Mouse (Mus musculus) liver, embryonic 12.5 days (tissue): ENCODE data around the gene Acnat2. TPM values are rescaled to one million over a fixed set of nuclear protein-coding genes. Genes with fewer than 3 reads are reported as not detected.
A peak's percentile ranks its signal among the peaks of the same experiment; 100 is the strongest.
"Not testable (repeated sequence)": the region's sequence is repeated elsewhere in the genome, so short reads cannot be mapped to it uniquely, and the experiment has no call there.

Experiments used
- ATAC-seq: fragments of 200-750 bp; cut with Nextera tagmentation; 2 replicates; pipeline ENCODE4 v1.8.0; 2017; ENCODE audit warnings: moderate number of reproducible peaks, mild to moderate bottlenecking, moderate library complexity
- H3K27ac ChIP-seq: fragments of 300-500 bp; sonication (generic); 2 replicates; pipeline ENCODE4 v1.5.1; 2016; ENCODE audit warnings: mild to moderate bottlenecking
- H3K27me3 ChIP-seq: fragments of 300-500 bp; sonication (generic); replicated peaks from 2 replicates; pipeline ENCODE4 v1.6.1; 2016; ENCODE audit warnings: mild to moderate bottlenecking, moderate library complexity
- H3K36me3 ChIP-seq: fragments of 300-500 bp; sonication (generic); 2 replicates; pipeline ENCODE4 v1.6.1; 2016; ENCODE audit warnings: mild to moderate bottlenecking, moderate library complexity
- H3K4me1 ChIP-seq: fragments of 300-500 bp; sonication (generic); 2 replicates; pipeline ENCODE4 v1.6.1; 2016
- H3K4me2 ChIP-seq: fragments of 300-500 bp; sonication (generic); 2 replicates; pipeline ENCODE4 v1.6.1; 2016; ENCODE audit warnings: mild to moderate bottlenecking, moderate library complexity
- H3K4me3 ChIP-seq: fragments of 300-500 bp; sonication (generic); 2 replicates; pipeline ENCODE4 v1.5.1; 2016; ENCODE audit warnings: mild to moderate bottlenecking, moderate library complexity
- H3K9ac ChIP-seq: fragments of 300-500 bp; sonication (generic); 2 replicates; pipeline ENCODE4 v1.6.1; 2016; ENCODE audit warnings: mild to moderate bottlenecking, moderate library complexity
- H3K9me3 ChIP-seq: fragments of 300-500 bp; sonication (generic); replicated peaks from 2 replicates; pipeline ENCODE4 v1.6.1; 2016; ENCODE audit warnings: mild to moderate bottlenecking, moderate library complexity
- WGBS: fragments of 180-500 bp; shearing (Covaris S2); methylation state at CpG from one replicate; pipeline ENCODE4 v1.1.7; 2016; ENCODE audit not compliant: insufficient replicate concordance; 5-methylcytosine and 5-hydroxymethylcytosine counted together
- polyA plus RNA-seq: library from polyadenylated mRNA; unstranded; fragments of >200 nt; fragmentation: Nextera tagmentation; extraction: Ambion mirVana; gene quantifications from 2 replicates; pipeline ENCODE4 v1.2.1, GENCODE M21; 2016

Gene Acnat2
- polyA plus RNA-seq: 0.20 and 0.24 TPM in 2 replicates

- H3K9ac ChIP-seq, H3K36me3 ChIP-seq, H3K27me3 ChIP-seq, H3K9me3 ChIP-seq, ATAC-seq, H3K4me2 ChIP-seq, H3K4me3 ChIP-seq, H3K4me1 ChIP-seq, H3K27ac ChIP-seq: not testable (repeated sequence)
- 68% methylated on average over 5 of the region's 5 CpGs for WGBS
Measured at GRCm38 (mm10) chr4:49407957-49408356, at the start of gene Acnat2. Gene Acnat2 (minus strand): TSS chr4:49408151.

GRCm38 (mm10) chr4:49456171-49456570, 48.2 kb upstream of the Acnat2 start:
- H3K27me3 ChIP-seq: no peaks in the 10 kb centered on the region
- no peak overlapping the region for H3K27ac ChIP-seq
- H3K9me3 ChIP-seq: no peaks in the 10 kb centered on the region
- H3K36me3 ChIP-seq: no peaks in the 10 kb centered on the region
- no peak overlapping the region for H3K4me2 ChIP-seq
- peaks cover 22% of the 10 kb centered on the region for H3K4me1 ChIP-seq
- WGBS: 75% methylated on average over 2 of the region's 2 CpGs
- H3K9ac ChIP-seq: no peak overlapping the region
- no peak for ATAC-seq
- H3K4me3 ChIP-seq: no peak overlapping the region

GRCm38 (mm10) chr4:49451848-49452551, 44.0 kb upstream of the Acnat2 start:
- H3K4me2 ChIP-seq: peak overlapping the region; percentile 27; the same call in 1 of the 2 replicates
- H3K36me3 ChIP-seq: no peaks in the 10 kb centered on the region
- H3K27ac ChIP-seq: peak overlapping the region; percentile 70
- no peak overlapping the region for H3K4me3 ChIP-seq
- H3K27me3 ChIP-seq: no peaks in the 10 kb centered on the region
- no peaks in the 10 kb centered on the region for H3K9me3 ChIP-seq
- peaks cover 28% of the 10 kb centered on the region for H3K4me1 ChIP-seq
- peak; percentile 74 for ATAC-seq
- H3K9ac ChIP-seq: no peak overlapping the region
- WGBS: 58% methylated on average over 1 of the region's 1 CpGs

- Histone ChIP-seq H3K27ac (peak overlapping the region; percentile 70; the same call in 1 of the 2 replicates), H3K4me2 (peak overlapping the region; percentile 27; the same call in 1 of the 2 replicates), H3K4me1 (peaks cover 28% of the 10 kb centered on the region)
- not testable (repeated sequence) for H3K9ac ChIP-seq, H3K9me3 ChIP-seq, H3K27me3 ChIP-seq, H3K4me3 ChIP-seq, H3K36me3 ChIP-seq
- ATAC-seq: peak; percentile 81
- 75% methylated on average over 1 of the region's 1 CpGs for WGBS
Measured at GRCm38 (mm10) chr4:49451133-49451847, 43.3 kb upstream of the Acnat2 start.

- not testable (repeated sequence) for H3K9me3 ChIP-seq, H3K27me3 ChIP-seq, H3K27ac ChIP-seq, H3K4me3 ChIP-seq, ATAC-seq, H3K9ac ChIP-seq, H3K4me1 ChIP-seq, H3K4me2 ChIP-seq, H3K36me3 ChIP-seq
- WGBS: 74% methylated on average over 3 of the region's 3 CpGs
Measured at GRCm38 (mm10) chr4:49436968-49437367, 29.0 kb upstream of the Acnat2 start.

- H3K27ac ChIP-seq, H3K4me1 ChIP-seq: not testable (repeated sequence)
Measured at GRCm38 (mm10) chr4:49410151-49410550, 2.2 kb upstream of the Acnat2 start.

GRCm38 (mm10) chr4:49386873-49387272, 21.1 kb downstream of the Acnat2 start:
- Histone ChIP-seq H3K36me3 (no peaks in the 10 kb centered on the region), H3K4me2 (no peak overlapping the region), H3K9me3 (no peaks in the 10 kb centered on the region), H3K9ac (no peak overlapping the region), H3K4me3 (no peak overlapping the region), H3K27me3 (no peaks in the 10 kb centered on the region), H3K4me1 (no peaks in the 10 kb centered on the region), H3K27ac (no peak overlapping the region)
- WGBS: 35% methylated on average over 2 of the region's 2 CpGs
- no peak for ATAC-seq

More at GRCm38 (mm10) chr4:49410151-49410550, 2.2 kb upstream of the Acnat2 start:
- not testable (repeated sequence) for H3K4me2 ChIP-seq, H3K36me3 ChIP-seq, H3K27me3 ChIP-seq, ATAC-seq, H3K4me3 ChIP-seq, H3K9ac ChIP-seq, H3K9me3 ChIP-seq
- WGBS: 50% methylated on average over 2 of the region's 2 CpGs

GRCm38 (mm10) chr4:49383576-49384318, 24.2 kb downstream of the Acnat2 start:
- 53% methylated on average over 2 of the region's 2 CpGs for WGBS
- H3K9ac ChIP-seq, H3K9me3 ChIP-seq, ATAC-seq, H3K27me3 ChIP-seq, H3K4me3 ChIP-seq, H3K4me2 ChIP-seq, H3K27ac ChIP-seq, H3K4me1 ChIP-seq, H3K36me3 ChIP-seq: not testable (repeated sequence)

GRCm38 (mm10) chr4:49368046-49368445, 39.9 kb downstream of the Acnat2 start:
- H3K4me1 ChIP-seq, H3K36me3 ChIP-seq, H3K4me2 ChIP-seq, H3K4me3 ChIP-seq, H3K27ac ChIP-seq, H3K9ac ChIP-seq, ATAC-seq, H3K27me3 ChIP-seq: not testable (repeated sequence)
- WGBS: 57% methylated on average over 3 of the region's 3 CpGs
- peaks cover 15% of the 10 kb centered on the region; the same call in 1 of the 2 replicates for H3K9me3 ChIP-seq

GRCm38 (mm10) chr4:49357097-49357496, 50.9 kb downstream of the Acnat2 start:
- 59% methylated on average over 2 of the region's 2 CpGs for WGBS
- no peaks in the 10 kb centered on the region for H3K27me3 ChIP-seq
- H3K27ac ChIP-seq: no peak overlapping the region
- 0 out of 2 replicates have a peak, but pooled peaks cover 6% of the 10 kb centered on the region for H3K9me3 ChIP-seq
- no peak overlapping the region for H3K4me3 ChIP-seq
- ATAC-seq: no peak
- no peak overlapping the region for H3K4me2 ChIP-seq
- no peaks in the 10 kb centered on the region for H3K4me1 ChIP-seq
- H3K9ac ChIP-seq: no peak overlapping the region
- no peaks in the 10 kb centered on the region for H3K36me3 ChIP-seq

- Histone ChIP-seq H3K4me3 (no peak overlapping the region), H3K4me1 (no peaks in the 10 kb centered on the region), H3K4me2 (no peak overlapping the region), H3K9me3 (no peaks in the 10 kb centered on the region), H3K9ac (no peak overlapping the region), H3K36me3 (no peaks in the 10 kb centered on the region), H3K27ac (no peak overlapping the region), H3K27me3 (no peaks in the 10 kb centered on the region)
- WGBS: 59% methylated on average over 4 of the region's 4 CpGs
- ATAC-seq: no peak
Measured at GRCm38 (mm10) chr4:49350470-49350869, 57.5 kb downstream of the Acnat2 start.

GRCm38 (mm10) chr4:49348677-49349076, 59.3 kb downstream of the Acnat2 start:
- H3K9me3 ChIP-seq: no peaks in the 10 kb centered on the region
- no peak for ATAC-seq
- WGBS: 64% methylated on average over 2 of the region's 2 CpGs

More at GRCm38 (mm10) chr4:49348677-49349076, 59.3 kb downstream of the Acnat2 start:
- Histone ChIP-seq H3K4me2 (no peak overlapping the region), H3K4me3 (no peak overlapping the region), H3K27me3 (no peaks in the 10 kb centered on the region), H3K36me3 (no peaks in the 10 kb centered on the region), H3K9ac (no peak overlapping the region), H3K27ac (no peak overlapping the region), H3K4me1 (no peaks in the 10 kb centered on the region)
